Mouse (Mus musculus) erythroblast, embryonic 14.5 days (primary cell): ENCODE measurements around the gene Krtap4-2. TPM values are rescaled to one million over a fixed set of nuclear protein-coding genes. Genes with fewer than 3 reads are reported as not detected.
"Not testable (repeated sequence)": the region's sequence is repeated elsewhere in the genome, so short reads cannot be mapped to it uniquely, and the experiment has no call there.

ENCODE experiments used
- H3K27me3 ChIP-seq: 2 replicates; pipeline ENCODE4 v1.6.1; 2012; ENCODE audit warnings: inconsistent platforms; ENCODE audit not compliant: control insufficient read depth
- H3K36me3 ChIP-seq: 2 replicates; pipeline ENCODE4 v1.6.1; 2012; ENCODE audit warnings: mild to moderate bottlenecking, inconsistent platforms; ENCODE audit not compliant: control insufficient read depth
- H3K4me1 ChIP-seq: 2 replicates; pipeline ENCODE4 v1.6.1; 2012; ENCODE audit warnings: inconsistent platforms; ENCODE audit not compliant: control insufficient read depth
- H3K4me3 ChIP-seq: replicated peaks from 2 replicates; pipeline ENCODE3; 2012; ENCODE audit warnings: moderate library complexity, mild to moderate bottlenecking, inconsistent platforms
- H3K9me3 ChIP-seq: 2 replicates; pipeline ENCODE4 v1.6.1; 2012; ENCODE audit warnings: low read length, inconsistent platforms, mixed read lengths; ENCODE audit not compliant: control insufficient read depth
- GATA1 ChIP-seq: IDR thresholded peaks from 2 replicates; pipeline ENCODE4 v1.6.1; 2012; ENCODE audit warnings: low read length, inconsistent platforms, mixed read lengths
- TAL1 ChIP-seq: IDR thresholded peaks from 3 replicates; pipeline ENCODE4 v1.6.1; 2012; ENCODE audit warnings: low read length, inconsistent platforms, mixed read lengths
- polyA plus RNA-seq: library from polyadenylated mRNA; stranded (reverse); fragments of >175 nt; gene quantifications from 2 replicates; pipeline ENCODE4 v1.2.3, GENCODE M21; 2012

The Krtap4-2 gene
- polyA plus RNA-seq, 1 experiment = not detected

GRCm38 (mm10) chr11:99644351-99644750 is 9.5 kb upstream of the Krtap4-2 start:
- Histone ChIP-seq H3K9me3 (peaks cover 5% of the 10 kb centered on the region; the same call in 1 of the 2 replicates), H3K27me3 (no peaks in the 10 kb centered on the region), H3K36me3 (no peaks in the 10 kb centered on the region), H3K4me1 (no peaks in the 10 kb centered on the region), H3K4me3 (no peak overlapping the region)
- no peak for TF ChIP-seq TAL1
- no peak for TF ChIP-seq GATA1

DNA sequence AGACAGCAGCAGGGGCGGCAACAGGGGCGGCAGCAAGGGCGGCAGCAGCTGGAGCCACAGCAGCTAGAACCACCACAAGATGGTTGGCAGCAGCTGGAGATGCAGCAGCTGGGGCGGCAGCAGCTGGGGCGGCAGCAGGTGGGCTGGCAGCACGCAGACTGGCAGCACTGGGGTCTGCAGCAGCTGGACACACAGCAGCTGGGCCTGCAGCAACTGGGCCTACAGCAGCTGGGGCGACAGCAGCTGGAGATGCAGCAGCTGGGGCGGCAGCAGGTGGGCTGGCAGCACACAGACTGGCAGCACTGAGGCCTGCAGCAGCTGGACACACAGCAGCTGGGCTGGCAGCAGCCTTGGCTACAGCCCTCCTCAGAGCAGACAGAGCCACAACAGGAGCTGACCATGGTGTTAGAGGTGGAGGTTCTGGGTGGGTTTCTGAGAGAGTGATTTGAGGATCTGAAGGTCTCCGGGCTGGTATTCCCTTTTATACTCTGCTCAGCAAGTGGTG is 8.8 kb upstream of the Krtap4-2 start, which contains the start of gene Krtap4-7:
Gene Krtap4-7, minus strand, starts transcription at position 455 of the 505 bp plus-strand sequence.
- not testable (repeated sequence) for H3K4me1 ChIP-seq, H3K4me3 ChIP-seq

GRCm38 (mm10) chr11:99640926-99641325 is 6.0 kb upstream of the Krtap4-2 start:
- no peak overlapping the region for H3K4me3 ChIP-seq
- no peaks in the 10 kb centered on the region for H3K4me1 ChIP-seq
- no peaks in the 10 kb centered on the region for H3K36me3 ChIP-seq
- H3K9me3 ChIP-seq = peaks cover 10% of the 10 kb centered on the region
- no peaks in the 10 kb centered on the region for H3K27me3 ChIP-seq
- no peak for TF ChIP-seq GATA1
- no peak for TF ChIP-seq TAL1

More for the DNA sequence above, 8.8 kb upstream of the Krtap4-2 start, which contains the start of gene Krtap4-7:
- H3K27me3 ChIP-seq, H3K9me3 ChIP-seq, H3K36me3 ChIP-seq: not testable (repeated sequence)

DNA sequence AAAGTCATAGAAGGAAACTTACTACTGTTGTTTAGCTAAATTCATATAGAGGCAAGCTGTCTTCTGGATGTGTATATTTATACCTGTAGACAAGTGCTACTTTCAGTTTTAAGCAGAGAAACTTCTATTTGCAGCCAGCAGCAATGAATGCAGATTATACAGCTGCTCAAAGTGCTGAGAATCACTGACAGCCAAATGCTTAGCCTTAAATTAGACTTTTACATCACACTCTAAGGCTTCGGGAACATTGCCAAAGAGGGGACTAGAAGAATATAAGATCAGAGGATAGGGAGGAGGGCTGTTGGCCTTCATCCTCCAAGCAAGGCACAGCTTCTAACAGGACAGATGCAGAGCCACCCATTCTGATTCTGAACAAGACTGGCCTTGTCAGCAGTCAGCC is 2.2 kb upstream of the Krtap4-2 start:
- Histone ChIP-seq H3K27me3 (no peaks in the 10 kb centered on the region), H3K36me3 (no peaks in the 10 kb centered on the region), H3K4me3 (no peak overlapping the region), H3K4me1 (no peaks in the 10 kb centered on the region), H3K9me3 (peaks cover 6% of the 10 kb centered on the region)
- TF ChIP-seq TAL1 (no peak), GATA1 (no peak)

- no peaks in the 10 kb centered on the region; the same call in 1 of the 2 replicates for H3K9me3 ChIP-seq
- no peaks in the 10 kb centered on the region for H3K4me1 ChIP-seq
- H3K27me3 ChIP-seq = no peaks in the 10 kb centered on the region
- TF ChIP-seq GATA1 (no peak), TAL1 (no peak)
- H3K36me3 ChIP-seq = no peaks in the 10 kb centered on the region
- no peak overlapping the region for H3K4me3 ChIP-seq
Observed at GRCm38 (mm10) chr11:99633293-99633692, 1.6 kb downstream of the Krtap4-2 start.

- Histone ChIP-seq H3K4me1 (no peaks in the 10 kb centered on the region), H3K27me3 (no peaks in the 10 kb centered on the region), H3K36me3 (no peaks in the 10 kb centered on the region), H3K4me3 (no peak overlapping the region), H3K9me3 (peaks cover 2% of the 10 kb centered on the region; the same call in 1 of the 2 replicates)
- TF ChIP-seq TAL1 (no peak), GATA1 (no peak)
Observed at GRCm38 (mm10) chr11:99630890-99631289, 4.0 kb downstream of the Krtap4-2 start.

DNA sequence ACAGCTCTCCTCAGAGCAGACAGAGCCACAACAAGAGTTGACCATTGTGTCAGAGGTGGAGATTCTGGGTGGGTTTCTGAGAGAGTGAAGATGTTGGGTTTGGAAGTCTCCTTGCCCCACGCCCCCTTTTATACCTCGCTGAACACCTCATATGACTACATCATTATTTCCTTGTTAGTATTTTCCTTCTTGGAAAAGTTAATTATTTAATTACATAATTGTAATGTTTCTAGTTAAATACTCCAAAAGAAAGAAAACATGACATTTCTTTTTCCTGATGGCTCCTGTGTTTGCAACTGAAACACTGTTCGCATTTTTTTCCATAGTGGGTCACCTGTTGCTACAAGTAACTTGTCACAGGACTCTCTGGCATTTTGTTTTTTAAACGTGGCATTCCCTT is 6.7 kb downstream of the Krtap4-2 start, which contains the start of gene Krtap4-1:
Gene Krtap4-1, minus strand, starts transcription at position 101 of the 400 bp plus-strand sequence.
- TF ChIP-seq TAL1 (no peak), GATA1 (no peak)
- Histone ChIP-seq H3K27me3 (no peaks in the 10 kb centered on the region), H3K4me1 (no peaks in the 10 kb centered on the region), H3K36me3 (no peaks in the 10 kb centered on the region), H3K4me3 (no peak within 1 kb of the TSS), H3K9me3 (peaks cover 2% of the 10 kb centered on the region; the same call in 1 of the 2 replicates)

GRCm38 (mm10) chr11:99620335-99620734 is 14.5 kb downstream of the Krtap4-2 start, which contains the start of gene Gm11562:
Gm11562 (minus strand) TSS chr11:99620435.
- H3K9me3 ChIP-seq = no peaks in the 10 kb centered on the region
- TF ChIP-seq GATA1 = no peak
- TF ChIP-seq TAL1 = no peak
- no peaks in the 10 kb centered on the region for H3K4me1 ChIP-seq
- no peak within 1 kb of the TSS for H3K4me3 ChIP-seq
- H3K36me3 ChIP-seq = no peaks in the 10 kb centered on the region
- no peaks in the 10 kb centered on the region for H3K27me3 ChIP-seq

DNA sequence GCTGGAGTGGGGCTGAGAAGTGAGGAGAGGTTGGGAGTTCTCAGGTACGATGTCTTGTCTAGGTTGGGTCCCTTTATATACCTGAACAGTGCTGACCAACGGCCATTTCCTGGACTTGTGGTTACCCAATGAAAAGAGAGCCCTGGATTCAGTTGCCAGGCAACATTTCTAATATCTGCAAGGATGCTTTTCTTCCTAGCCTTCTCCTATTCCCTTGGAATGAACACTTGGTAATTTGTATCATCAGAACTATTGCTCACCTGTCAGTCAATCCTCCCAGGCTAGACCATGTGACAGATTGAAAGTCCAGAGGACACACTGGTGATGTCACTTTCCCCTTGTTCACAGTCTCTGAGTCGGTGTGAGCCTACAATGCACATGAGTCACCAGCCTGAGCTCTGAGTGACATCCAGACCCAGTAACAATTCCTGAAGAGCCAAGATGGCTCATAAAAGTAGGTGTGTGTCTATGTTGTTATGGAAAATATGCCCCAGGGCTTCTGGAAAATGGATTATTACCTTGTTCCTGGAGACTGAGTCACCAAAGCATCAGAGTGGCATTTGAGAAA is 20.0 kb downstream of the Krtap4-2 start, which contains the start of gene Krtap2-4:
Gene Krtap2-4, minus strand, starts transcription at position 51 of the 568 bp plus-strand sequence.
- H3K27me3 ChIP-seq = no peaks in the 10 kb centered on the region
- no peaks in the 10 kb centered on the region for H3K9me3 ChIP-seq
- H3K4me1 ChIP-seq = no peaks in the 10 kb centered on the region
- no peak within 1 kb of the TSS for H3K4me3 ChIP-seq
- H3K36me3 ChIP-seq = no peaks in the 10 kb centered on the region
- TF ChIP-seq GATA1 (no peak), TAL1 (no peak)

- H3K9me3 ChIP-seq, H3K4me1 ChIP-seq, H3K36me3 ChIP-seq, H3K27me3 ChIP-seq, H3K4me3 ChIP-seq: not testable (repeated sequence)
Observed at GRCm38 (mm10) chr11:99610089-99610488, 24.8 kb downstream of the Krtap4-2 start, which contains the start of gene Gm11937. Gm11937 (minus strand) TSS chr11:99610189.
